Mouse (Mus musculus): Measurements from ENCODE around the gene Ttc7b. TPM values are rescaled to one million over a fixed set of nuclear protein-coding genes. Genes with fewer than 3 reads are reported as not detected.

Gene Ttc7b
- polyA plus RNA-seq, 2 experiments: 7.3 to 28.1 TPM

DNA sequence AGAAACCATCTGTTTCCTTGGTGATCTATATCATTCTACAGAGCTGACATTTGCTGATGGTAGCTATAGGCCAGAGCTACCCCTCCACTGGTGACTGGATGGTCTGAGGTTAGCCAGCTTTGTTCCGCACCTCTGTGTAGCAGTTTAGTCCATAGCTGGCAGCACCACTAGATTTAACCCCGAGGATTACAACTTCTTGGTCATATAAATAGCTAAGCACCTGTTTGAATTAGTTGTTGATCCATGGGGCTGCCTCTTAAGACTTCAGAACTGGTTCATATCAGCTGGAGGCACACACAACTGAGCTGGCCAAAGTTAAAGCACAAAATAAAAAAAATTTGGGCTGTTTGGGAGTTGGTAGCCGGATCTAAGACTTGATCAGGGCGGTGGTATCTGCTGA, 12.6 kb upstream of the Ttc7b start:
- peaks cover 4% of the 10 kb centered on the region; the same call in 1 of the 2 replicates for H3K4me1 ChIP-seq (ENCODE audit: control insufficient read depth, insufficient read depth, low read length)
- no peak for ATAC-seq (ENCODE audit: low FRiP score, low read depth)
- DNase-seq (ENCODE audit: low spot score): no peak
- H3K27me3 ChIP-seq (ENCODE audit: control insufficient read depth, insufficient read depth, low read length): no peaks in the 10 kb centered on the region
- H3K4me2 ChIP-seq (replicated peaks; ENCODE audit: low read depth, low read length, severe bottlenecking): no peak overlapping the region
- H3K27ac ChIP-seq (replicated peaks; ENCODE audit: low read depth, low read length): no peak overlapping the region
- 76% methylated on average over 4 of the region's 4 CpGs for WGBS
- H3K4me3 ChIP-seq (replicated peaks; ENCODE audit: low read length): no peak overlapping the region
- TF ChIP-seq POLR2A (IDR thresholded peaks at IDR 0.05; ENCODE audit: borderline replicate concordance, extremely low read depth, insufficient read depth, insufficient read length): no peak
- H3K9me3 ChIP-seq (ENCODE audit: control insufficient read depth, low read length): no peaks in the 10 kb centered on the region
- H3K36me3 ChIP-seq (ENCODE audit: control insufficient read depth, insufficient read depth, low read length): no peaks in the 10 kb centered on the region
- no peak overlapping the region for H3K9ac ChIP-seq (ENCODE audit: low read depth, low read length, severe bottlenecking)

GRCm38 (mm10) chr12:100531740-100532139, 11.1 kb upstream of the Ttc7b start:
- Histone ChIP-seq H3K9ac (ENCODE audit: low read depth, low read length, severe bottlenecking) (no peak overlapping the region), H3K27me3 (ENCODE audit: control insufficient read depth, insufficient read depth, low read length) (no peaks in the 10 kb centered on the region), H3K4me2 (replicated peaks; ENCODE audit: low read depth, low read length, severe bottlenecking) (no peak overlapping the region), H3K27ac (replicated peaks; ENCODE audit: low read depth, low read length) (no peak overlapping the region), H3K4me3 (replicated peaks; ENCODE audit: low read length) (no peak overlapping the region), H3K36me3 (ENCODE audit: control insufficient read depth, insufficient read depth, low read length) (no peaks in the 10 kb centered on the region), H3K4me1 (ENCODE audit: control insufficient read depth, insufficient read depth, low read length) (peaks cover 6% of the 10 kb centered on the region; the same call in 1 of the 2 replicates), H3K9me3 (ENCODE audit: control insufficient read depth, low read length) (no peaks in the 10 kb centered on the region)
- no peak for TF ChIP-seq POLR2A (IDR thresholded peaks at IDR 0.05; ENCODE audit: borderline replicate concordance, extremely low read depth, insufficient read depth, insufficient read length)
- 79% methylated on average over 1 of the region's 1 CpGs for WGBS
- ATAC-seq (ENCODE audit: low FRiP score, low read depth) (no peak), DNase-seq (ENCODE audit: low spot score) (no peak)

GRCm38 (mm10) chr12:100530871-100531270, 10.2 kb upstream of the Ttc7b start:
- Histone ChIP-seq H3K27ac (replicated peaks; ENCODE audit: low read depth, low read length) (no peak overlapping the region), H3K4me2 (replicated peaks; ENCODE audit: low read depth, low read length, severe bottlenecking) (no peak overlapping the region), H3K4me3 (replicated peaks; ENCODE audit: low read length) (no peak overlapping the region), H3K9ac (ENCODE audit: low read depth, low read length, severe bottlenecking) (no peak overlapping the region), H3K36me3 (ENCODE audit: control insufficient read depth, insufficient read depth, low read length) (no peaks in the 10 kb centered on the region), H3K27me3 (ENCODE audit: control insufficient read depth, insufficient read depth, low read length) (no peaks in the 10 kb centered on the region), H3K4me1 (ENCODE audit: control insufficient read depth, insufficient read depth, low read length) (peaks cover 6% of the 10 kb centered on the region; the same call in 1 of the 2 replicates), H3K9me3 (ENCODE audit: control insufficient read depth, low read length) (no peaks in the 10 kb centered on the region)
- TF ChIP-seq POLR2A (IDR thresholded peaks at IDR 0.05; ENCODE audit: borderline replicate concordance, extremely low read depth, insufficient read depth, insufficient read length): no peak
- DNase-seq (ENCODE audit: low spot score): no peak
- ATAC-seq (ENCODE audit: low FRiP score, low read depth): no peak
- 68% methylated on average over 5 of the region's 5 CpGs for WGBS

- 86% methylated on average over 5 of the region's 5 CpGs for WGBS
- Histone ChIP-seq H3K27ac (replicated peaks; ENCODE audit: low read depth, low read length) (no peak overlapping the region), H3K4me3 (replicated peaks; ENCODE audit: low read length) (no peak overlapping the region), H3K4me1 (ENCODE audit: control insufficient read depth, insufficient read depth, low read length) (peaks cover 6% of the 10 kb centered on the region; the same call in 1 of the 2 replicates), H3K36me3 (ENCODE audit: control insufficient read depth, insufficient read depth, low read length) (no peaks in the 10 kb centered on the region), H3K9me3 (ENCODE audit: control insufficient read depth, low read length) (no peaks in the 10 kb centered on the region), H3K4me2 (replicated peaks; ENCODE audit: low read depth, low read length, severe bottlenecking) (no peak overlapping the region), H3K9ac (ENCODE audit: low read depth, low read length, severe bottlenecking) (no peak overlapping the region), H3K27me3 (ENCODE audit: control insufficient read depth, insufficient read depth, low read length) (no peaks in the 10 kb centered on the region)
- TF ChIP-seq POLR2A (IDR thresholded peaks at IDR 0.05; ENCODE audit: borderline replicate concordance, extremely low read depth, insufficient read depth, insufficient read length): no peak
- no peak for ATAC-seq (ENCODE audit: low FRiP score, low read depth)
- DNase-seq (ENCODE audit: low spot score): no peak
Measured at GRCm38 (mm10) chr12:100529651-100530050, 9.0 kb upstream of the Ttc7b start.

DNA sequence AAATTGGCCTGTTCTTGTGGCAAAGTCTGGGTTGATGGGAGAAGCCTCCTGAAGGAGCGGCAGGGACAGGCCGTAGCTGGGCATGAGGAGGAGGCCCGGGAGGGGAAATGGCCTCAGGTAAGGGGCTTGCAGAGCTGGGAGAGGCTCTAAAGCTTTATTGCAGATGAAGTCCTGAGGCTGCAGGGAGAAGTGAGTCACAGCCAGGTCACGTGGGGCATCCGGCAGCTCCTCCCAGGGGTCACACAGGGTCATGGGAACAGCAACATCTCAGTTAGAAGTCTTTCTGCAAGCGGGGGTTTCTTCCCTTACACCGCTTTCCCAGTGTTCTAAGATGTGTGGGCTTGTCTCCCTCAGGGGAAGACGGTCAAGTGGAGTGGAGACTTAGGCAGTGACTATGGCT, 8.5 kb upstream of the Ttc7b start:
- no peak overlapping the region for H3K4me2 ChIP-seq (replicated peaks; ENCODE audit: low read depth, low read length, severe bottlenecking)
- H3K9ac ChIP-seq (ENCODE audit: low read depth, low read length, severe bottlenecking): no peak overlapping the region
- 17% methylated on average over 8 of the region's 8 CpGs for WGBS
- no peak for TF ChIP-seq POLR2A (IDR thresholded peaks at IDR 0.05; ENCODE audit: borderline replicate concordance, extremely low read depth, insufficient read depth, insufficient read length)
- no peaks in the 10 kb centered on the region for H3K9me3 ChIP-seq (ENCODE audit: control insufficient read depth, low read length)
- no peak overlapping the region for H3K27ac ChIP-seq (replicated peaks; ENCODE audit: low read depth, low read length)
- no peaks in the 10 kb centered on the region for H3K27me3 ChIP-seq (ENCODE audit: control insufficient read depth, insufficient read depth, low read length)
- ATAC-seq (ENCODE audit: low FRiP score, low read depth) (no peak), DNase-seq (ENCODE audit: low spot score) (no peak)
- no peaks in the 10 kb centered on the region for H3K36me3 ChIP-seq (ENCODE audit: control insufficient read depth, insufficient read depth, low read length)
- peaks cover 6% of the 10 kb centered on the region; the same call in 1 of the 2 replicates for H3K4me1 ChIP-seq (ENCODE audit: control insufficient read depth, insufficient read depth, low read length)
- no peak overlapping the region for H3K4me3 ChIP-seq (replicated peaks; ENCODE audit: low read length)

GRCm38 (mm10) chr12:100528246-100528645, 7.6 kb upstream of the Ttc7b start:
- Histone ChIP-seq H3K9ac (ENCODE audit: low read depth, low read length, severe bottlenecking) (no peak overlapping the region), H3K4me1 (ENCODE audit: control insufficient read depth, insufficient read depth, low read length) (peaks cover 6% of the 10 kb centered on the region; the same call in 1 of the 2 replicates), H3K9me3 (ENCODE audit: control insufficient read depth, low read length) (no peaks in the 10 kb centered on the region), H3K4me3 (replicated peaks; ENCODE audit: low read length) (no peak overlapping the region), H3K27ac (replicated peaks; ENCODE audit: low read depth, low read length) (no peak overlapping the region), H3K4me2 (replicated peaks; ENCODE audit: low read depth, low read length, severe bottlenecking) (no peak overlapping the region), H3K27me3 (ENCODE audit: control insufficient read depth, insufficient read depth, low read length) (no peaks in the 10 kb centered on the region), H3K36me3 (ENCODE audit: control insufficient read depth, insufficient read depth, low read length) (no peaks in the 10 kb centered on the region)
- DNase-seq (ENCODE audit: low spot score): no peak
- WGBS: 58% methylated on average over 3 of the region's 3 CpGs
- ATAC-seq (ENCODE audit: low FRiP score, low read depth): no peak
- no peak for TF ChIP-seq POLR2A (IDR thresholded peaks at IDR 0.05; ENCODE audit: borderline replicate concordance, extremely low read depth, insufficient read depth, insufficient read length)

Data from limb, embryonic 14.5 days (tissue).